Mouse (Mus musculus) stomach, embryonic 14.5 days (tissue): ENCODE data around the gene Tmed6. TPM values are rescaled to one million over a fixed set of nuclear protein-coding genes. Genes with fewer than 3 reads are reported as not detected.
A peak's percentile ranks its signal among the peaks of the same experiment; 100 is the strongest.
"Not testable (repeated sequence)": the region's sequence is repeated elsewhere in the genome, so short reads cannot be mapped to it uniquely, and the experiment has no call there.

Experiments used
- ATAC-seq: fragments of 200-750 bp; cut with Nextera tagmentation; 2 replicates; pipeline ENCODE4 v1.8.0; 2017; ENCODE audit warnings: low read depth, moderate TSS enrichment; ENCODE audit not compliant: insufficient number of reproducible peaks, insufficient read depth, low FRiP score
- H3K27ac ChIP-seq: fragments of 300-500 bp; sonication (generic); 2 replicates; pipeline ENCODE4 v1.5.1; 2014; ENCODE audit warnings: mild to moderate bottlenecking, low read length, moderate library complexity, mixed read lengths
- H3K27me3 ChIP-seq: fragments of 300-500 bp; sonication (generic); 2 replicates; pipeline ENCODE4 v1.6.1; 2014; ENCODE audit warnings: low read length, control low read depth, mixed read lengths; ENCODE audit not compliant: control insufficient read depth, insufficient read depth
- H3K36me3 ChIP-seq: fragments of 300-500 bp; sonication (generic); 2 replicates; pipeline ENCODE4 v1.6.1; 2014; ENCODE audit warnings: mild to moderate bottlenecking, control low read depth, low read length, moderate library complexity, mixed read lengths; ENCODE audit not compliant: control insufficient read depth, insufficient read depth
- H3K4me1 ChIP-seq: fragments of 300-500 bp; sonication (generic); 2 replicates; pipeline ENCODE4 v1.6.1; 2014; ENCODE audit warnings: low read length, control low read depth, mixed read lengths; ENCODE audit not compliant: control insufficient read depth, insufficient read depth
- H3K4me2 ChIP-seq: fragments of 300-500 bp; sonication (generic); replicated peaks from 2 replicates; pipeline ENCODE4 v1.6.1; 2014; ENCODE audit warnings: low read depth, low read length, control low read depth
- H3K4me3 ChIP-seq: fragments of 300-500 bp; sonication (generic); 2 replicates; pipeline ENCODE4 v1.5.1; 2014; ENCODE audit warnings: low read depth, low read length, control low read depth
- H3K9ac ChIP-seq: fragments of 300-500 bp; sonication (generic); replicated peaks from 2 replicates; pipeline ENCODE4 v1.6.1; 2014; ENCODE audit warnings: low read depth, mild to moderate bottlenecking, control low read depth, low read length, moderate library complexity, mixed read lengths
- H3K9me3 ChIP-seq: fragments of 300-500 bp; sonication (generic); 2 replicates; pipeline ENCODE4 v1.6.1; 2016; ENCODE audit warnings: low read depth, low read length, control low read depth; ENCODE audit not compliant: control insufficient read depth
- WGBS: fragments of 180-500 bp; shearing (Covaris S2); extraction: QIAGEN DNeasy Blood & Tissue Kit; methylation state at CpG from one replicate; pipeline ENCODE4 v1.1.7; 2014; 5-methylcytosine and 5-hydroxymethylcytosine counted together
- polyA plus RNA-seq: library from polyadenylated mRNA; unstranded; fragments of >200 nt; fragmentation: Nextera tagmentation; extraction: Ambion mirVana; gene quantifications from 2 replicates; pipeline ENCODE4 v1.2.1, GENCODE M21; 2014

Gene Tmed6
- polyA plus RNA-seq, 1 experiment from 2014 or later, result 12.6 TPM

DNA sequence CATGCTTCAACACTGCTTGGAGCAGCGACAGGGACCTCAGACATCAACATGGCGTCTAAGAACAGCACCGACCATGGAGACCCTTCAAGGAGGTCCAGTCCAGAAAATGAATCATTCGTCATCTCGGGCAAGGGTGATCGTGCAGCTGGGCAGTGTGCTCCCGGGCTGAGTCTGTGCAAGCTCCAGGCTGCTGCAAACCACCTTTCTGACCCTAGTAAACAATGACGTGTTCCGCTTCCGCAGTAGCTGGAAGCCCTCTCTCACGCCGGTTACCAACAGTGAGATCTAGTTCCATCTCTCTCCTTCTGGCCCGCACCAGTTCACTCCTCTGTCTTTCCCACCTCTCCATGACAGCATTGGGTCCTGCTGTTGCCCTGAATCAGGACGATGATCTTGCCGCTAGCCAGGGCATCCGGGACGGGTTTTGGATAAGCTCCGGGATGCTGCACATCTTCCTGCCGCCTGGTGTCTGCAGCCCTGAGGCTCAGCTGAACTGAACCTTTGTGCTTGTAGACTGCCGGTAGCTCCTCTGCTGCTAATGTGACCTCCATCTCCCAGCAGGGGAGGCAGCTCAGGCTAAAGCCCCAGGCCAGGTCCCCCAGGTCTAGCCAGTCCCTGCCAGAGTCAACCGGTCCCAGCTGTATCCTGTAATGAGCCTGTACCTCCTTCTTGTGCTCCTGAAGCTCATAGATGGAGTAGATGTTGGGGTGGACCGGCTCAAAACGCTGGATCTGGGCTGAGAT, 43.7 kb upstream of the Tmed6 start:
- peak overlapping the region; percentile 7 for H3K4me3 ChIP-seq
- ATAC-seq, result peak; percentile 37; the same call in 1 of the 2 replicates
- peak overlapping the region; percentile 31 for H3K4me2 ChIP-seq
- 46% methylated on average over 23 of the region's 23 CpGs for WGBS
- H3K36me3 ChIP-seq, result no peaks in the 10 kb centered on the region
- 0 out of 2 replicates have a peak, but pooled peaks cover under 1% of the 10 kb centered on the region for H3K4me1 ChIP-seq
- no peak overlapping the region for H3K27ac ChIP-seq
- H3K27me3 ChIP-seq, result no peaks in the 10 kb centered on the region
- H3K9ac ChIP-seq, result no peak overlapping the region
- H3K9me3 ChIP-seq, result no peaks in the 10 kb centered on the region

DNA sequence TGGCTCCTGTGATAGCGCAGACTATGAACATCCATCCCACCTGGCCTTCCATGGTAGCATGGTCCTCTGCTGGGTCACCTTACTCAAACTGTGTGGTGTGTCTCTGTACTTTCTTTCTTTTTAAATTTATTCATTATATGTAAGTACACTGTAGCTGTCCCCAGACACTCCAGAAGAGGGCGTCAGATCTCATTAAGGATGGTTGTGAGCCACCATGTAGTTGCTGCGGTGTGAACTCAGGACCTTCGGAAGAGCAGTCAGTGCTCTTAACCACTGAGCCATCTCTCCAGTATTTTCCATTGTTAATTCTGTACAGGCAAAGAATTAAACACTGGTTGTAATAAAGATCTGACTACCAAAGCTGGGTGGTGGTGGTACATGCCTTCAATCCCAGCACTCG, 42.6 kb upstream of the Tmed6 start:
- not testable (repeated sequence) for H3K9ac ChIP-seq, H3K9me3 ChIP-seq, H3K36me3 ChIP-seq, H3K4me3 ChIP-seq, H3K27me3 ChIP-seq, H3K4me1 ChIP-seq, H3K27ac ChIP-seq, H3K4me2 ChIP-seq, ATAC-seq
- 93% methylated on average over 5 of the region's 5 CpGs for WGBS

DNA sequence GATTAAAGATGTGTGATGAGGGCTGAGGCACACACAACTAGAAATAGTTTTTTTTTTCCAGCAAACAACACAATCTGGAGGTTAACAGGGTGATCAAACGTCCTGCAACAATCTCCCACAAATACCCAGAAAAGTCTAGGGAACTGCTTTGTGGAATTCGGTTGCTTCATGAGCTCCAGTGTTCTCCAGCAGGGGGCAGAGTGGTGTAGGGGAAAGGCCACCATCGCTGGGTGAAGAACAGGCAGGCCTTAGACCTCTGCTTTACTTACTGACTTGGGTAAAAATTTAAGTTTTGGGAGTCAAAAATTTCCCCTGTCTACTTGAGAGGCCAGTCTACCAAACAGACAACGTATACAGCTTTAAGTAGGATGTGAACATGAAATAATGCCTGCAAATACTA, 39.1 kb upstream of the Tmed6 start:
- Histone ChIP-seq H3K4me1 (no peaks in the 10 kb centered on the region), H3K4me3 (no peak overlapping the region), H3K27me3 (no peaks in the 10 kb centered on the region), H3K36me3 (no peaks in the 10 kb centered on the region), H3K9ac (no peak overlapping the region), H3K4me2 (no peak overlapping the region), H3K9me3 (no peaks in the 10 kb centered on the region), H3K27ac (no peak overlapping the region)
- WGBS, result 6% methylated on average over 4 of the region's 4 CpGs
- no peak for ATAC-seq

DNA sequence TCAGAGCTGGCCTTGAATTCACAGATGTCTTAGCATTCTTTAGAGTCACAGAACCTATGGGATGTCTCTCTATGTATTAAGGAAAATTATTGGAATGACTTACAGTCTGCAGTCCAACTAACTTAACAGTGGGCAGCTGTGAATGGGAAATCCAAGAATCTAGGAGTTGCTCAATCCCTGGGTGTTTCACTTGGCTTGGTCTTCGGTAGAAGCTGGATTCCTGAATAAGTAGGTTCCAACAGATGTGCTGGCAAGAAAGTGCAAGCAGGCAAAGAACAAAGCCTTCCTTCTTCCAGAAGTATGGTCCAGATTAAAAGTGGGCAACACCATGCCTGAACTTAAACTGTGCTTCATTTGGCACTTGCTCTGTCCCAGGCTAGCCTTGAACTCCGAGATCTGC, 35.2 kb upstream of the Tmed6 start:
- Histone ChIP-seq H3K27me3 (no peaks in the 10 kb centered on the region), H3K27ac (no peak overlapping the region), H3K4me2 (no peak overlapping the region), H3K9ac (no peak overlapping the region), H3K36me3 (no peaks in the 10 kb centered on the region), H3K9me3 (no peaks in the 10 kb centered on the region), H3K4me1 (0 out of 2 replicates have a peak, but pooled peaks cover 2% of the 10 kb centered on the region), H3K4me3 (no peak overlapping the region)
- WGBS, result 77% methylated on average over 2 of the region's 2 CpGs
- ATAC-seq, result no peak

DNA sequence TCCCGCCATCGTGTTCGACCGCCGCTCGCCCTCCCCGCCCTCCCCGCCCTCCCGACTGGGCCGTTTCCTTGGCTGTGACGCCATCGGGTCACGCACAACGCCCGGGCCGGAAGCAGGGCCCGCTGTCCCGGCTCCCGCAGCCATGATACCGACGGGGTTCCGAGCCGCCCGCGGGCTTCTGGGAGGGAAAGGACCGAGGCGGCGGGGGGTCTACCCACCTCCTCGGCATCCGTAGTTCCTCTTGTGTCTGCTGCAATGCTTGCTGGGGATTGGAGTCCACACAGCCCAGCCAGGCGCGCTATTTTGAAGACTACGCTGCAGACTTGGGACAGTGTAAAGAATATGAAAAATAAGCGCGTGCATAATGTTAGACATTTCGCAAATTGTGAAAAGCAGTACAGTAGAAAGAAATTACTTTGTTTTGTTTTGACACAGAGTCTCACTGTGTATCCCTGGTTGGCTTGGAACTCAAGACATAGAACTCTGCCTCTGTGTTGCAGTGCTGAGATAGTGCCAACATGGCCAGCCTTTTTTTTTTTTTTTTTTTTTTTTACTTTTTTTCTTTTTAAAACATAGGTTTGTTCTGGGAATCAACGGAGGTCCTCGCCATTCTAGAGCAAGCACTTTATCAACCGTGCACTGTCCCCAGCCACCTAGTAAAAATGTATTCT, 31.1 kb upstream of the Tmed6 start, which contains the start of gene Terf2:
TSS of gene Terf2 (minus strand) at position 182 of the 671 bp plus-strand sequence.
- peak; percentile 96 for ATAC-seq
- H3K9me3 ChIP-seq, result no peaks in the 10 kb centered on the region
- WGBS, result 5% methylated on average over 39 of the region's 39 CpGs

DNA sequence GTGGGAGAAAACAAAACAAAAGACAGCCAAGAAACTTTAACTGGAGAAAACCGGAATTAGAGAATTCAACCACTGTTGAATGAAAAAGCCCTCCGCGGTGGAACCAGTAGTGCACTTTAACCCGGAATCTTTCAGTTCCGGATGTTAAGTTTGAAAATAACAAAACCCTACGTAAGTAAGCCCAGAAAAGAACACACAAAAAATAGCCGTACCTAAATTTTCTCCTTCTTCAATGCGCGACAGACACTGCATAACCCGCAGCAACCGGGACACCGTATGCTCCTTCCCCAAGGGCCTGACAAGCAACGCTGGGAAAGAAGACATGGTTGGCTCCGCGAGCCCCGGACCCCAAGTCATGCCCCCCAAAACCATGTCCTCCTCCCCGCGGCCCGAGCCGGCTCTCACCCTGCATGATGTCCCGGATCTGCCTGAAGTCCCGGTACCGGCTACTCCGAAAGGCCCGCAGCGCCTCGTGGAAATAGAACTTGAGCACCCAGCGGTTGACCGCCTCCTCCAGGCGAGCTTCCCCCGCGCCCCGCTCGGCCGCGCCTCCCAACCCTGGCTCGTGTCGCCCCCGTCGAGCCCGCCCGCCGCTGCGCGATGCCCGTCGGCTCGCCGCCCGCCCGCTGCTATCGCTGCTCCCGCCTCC, 30.4 kb upstream of the Tmed6 start:
- peak; percentile 72 for ATAC-seq
- WGBS, result 1% methylated on average over 42 of the region's 53 CpGs
- H3K9ac ChIP-seq, result peak overlapping the region; percentile 79
- no peaks in the 10 kb centered on the region for H3K9me3 ChIP-seq
- H3K27ac ChIP-seq, result peak overlapping the region; percentile 89
- H3K27me3 ChIP-seq, result no peaks in the 10 kb centered on the region
- peak overlapping the region; percentile 85 for H3K4me3 ChIP-seq
- 0 out of 2 replicates have a peak, but pooled peaks cover 2% of the 10 kb centered on the region for H3K4me1 ChIP-seq
- peaks cover 23% of the 10 kb centered on the region for H3K36me3 ChIP-seq
- H3K4me2 ChIP-seq, result peak overlapping the region; percentile 52

More for the DNA sequence above, 31.1 kb upstream of the Tmed6 start, which contains the start of gene Terf2:
- Histone ChIP-seq H3K27me3 (no peaks in the 10 kb centered on the region), H3K27ac (peak within 1 kb of the TSS; percentile 89), H3K4me2 (peak within 1 kb of the TSS; percentile 52), H3K4me1 (0 out of 2 replicates have a peak, but pooled peaks cover 2% of the 10 kb centered on the region), H3K9ac (peak within 1 kb of the TSS; percentile 79), H3K36me3 (peaks cover 18% of the 10 kb centered on the region), H3K4me3 (peak within 1 kb of the TSS; percentile 85)

DNA sequence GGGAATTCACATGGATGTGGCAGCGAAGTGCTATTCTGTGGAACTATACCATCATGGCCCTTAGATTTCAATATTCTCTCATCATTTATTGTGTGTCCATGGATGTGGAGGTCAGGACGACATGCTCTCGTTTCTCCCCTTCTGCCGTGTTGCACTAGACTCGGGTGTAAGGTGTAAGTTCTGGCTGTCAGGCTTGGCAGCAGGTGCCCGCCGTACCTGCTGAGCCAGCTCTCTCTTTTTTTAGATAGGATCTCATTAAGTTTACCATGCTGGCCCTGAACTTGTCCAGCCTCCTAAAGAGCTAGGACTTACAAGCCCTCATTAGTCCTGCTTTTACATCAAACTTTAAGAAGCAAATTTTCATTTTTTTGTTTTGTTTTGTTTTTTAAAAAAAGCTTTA, 25.1 kb upstream of the Tmed6 start:
- Histone ChIP-seq H3K4me2 (no peak overlapping the region), H3K27ac (no peak overlapping the region), H3K9me3 (no peaks in the 10 kb centered on the region), H3K36me3 (peaks cover 43% of the 10 kb centered on the region), H3K4me1 (no peaks in the 10 kb centered on the region), H3K27me3 (no peaks in the 10 kb centered on the region), H3K4me3 (no peak overlapping the region), H3K9ac (no peak overlapping the region)
- ATAC-seq, result no peak
- 95% methylated on average over 7 of the region's 7 CpGs for WGBS

DNA sequence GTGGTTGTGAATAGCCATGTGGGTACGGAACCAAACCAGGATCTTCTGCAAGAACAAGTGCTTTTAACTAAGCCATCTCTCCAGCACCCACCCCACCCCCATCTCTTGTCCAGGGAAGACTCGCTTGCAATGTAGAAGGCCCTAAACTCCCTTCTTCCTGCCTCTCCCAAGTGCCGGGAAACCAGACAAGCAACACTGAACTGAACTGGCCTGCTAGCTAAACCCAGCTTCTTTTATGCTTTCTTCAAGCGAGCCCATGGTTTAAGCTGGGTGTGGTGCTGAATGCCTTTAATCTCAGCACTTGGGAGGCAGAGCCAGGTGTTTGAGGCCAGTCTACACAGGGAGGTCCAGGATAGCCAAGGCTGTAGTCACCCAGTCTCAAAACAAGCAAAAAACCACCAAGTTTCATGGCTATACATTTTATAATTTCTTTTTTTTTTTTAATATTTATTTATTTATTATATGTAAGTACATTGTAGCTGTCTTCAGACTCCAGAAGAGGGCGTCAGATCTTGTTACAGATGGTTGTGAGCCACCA, 23.2 kb upstream of the Tmed6 start:
- no peak for ATAC-seq
- no peaks in the 10 kb centered on the region for H3K4me1 ChIP-seq
- H3K4me3 ChIP-seq, result no peak overlapping the region
- no peak overlapping the region for H3K4me2 ChIP-seq
- H3K9ac ChIP-seq, result no peak overlapping the region
- H3K9me3 ChIP-seq, result no peaks in the 10 kb centered on the region
- 89% methylated on average over 5 of the region's 5 CpGs for WGBS
- H3K27ac ChIP-seq, result no peak overlapping the region
- H3K36me3 ChIP-seq, result peaks cover 40% of the 10 kb centered on the region
- H3K27me3 ChIP-seq, result no peaks in the 10 kb centered on the region
